Mouse (Mus musculus) liver, adult 2 months (tissue): ENCODE results near the gene 1110008P14Rik. TPM values are rescaled to one million over a fixed set of nuclear protein-coding genes. Genes with fewer than 3 reads are reported as not detected.
"Not testable (repeated sequence)": the region's sequence is repeated elsewhere in the genome, so short reads cannot be mapped to it uniquely, and the experiment has no call there.

Source experiments
- DNase-seq: peaks from one replicate; pipeline ENCODE4 v3.0.0-alpha.2; 2011; ENCODE audit warnings: low read depth, low spot score; ENCODE audit errors: extremely low read depth
- H3K27ac ChIP-seq: fragments of 200-500 bp; replicated peaks from 2 replicates; pipeline ENCODE4 v1.5.1; 2012; ENCODE audit warnings: low read depth, mild to moderate bottlenecking, control low read depth, inconsistent platforms, low read length; ENCODE audit not compliant: insufficient read depth
- H3K27me3 ChIP-seq: fragments of 200-500 bp; 2 replicates; pipeline ENCODE4 v1.6.1; 2012; ENCODE audit warnings: mild to moderate bottlenecking, moderate library complexity, low read length, inconsistent platforms; ENCODE audit not compliant: control insufficient read depth, insufficient read depth
- H3K36me3 ChIP-seq: fragments of 200-500 bp; 2 replicates; pipeline ENCODE4 v1.6.1; 2012; ENCODE audit warnings: low read length, inconsistent platforms; ENCODE audit not compliant: control insufficient read depth, insufficient read depth
- H3K4me1 ChIP-seq: fragments of 200-500 bp; 2 replicates; pipeline ENCODE4 v1.6.1; 2011; ENCODE audit warnings: low read length; ENCODE audit not compliant: control insufficient read depth, insufficient read depth
- H3K4me3 ChIP-seq: fragments of 200-500 bp; 2 replicates; pipeline ENCODE4 v1.5.1; 2011; ENCODE audit warnings: low read depth, mild to moderate bottlenecking, control low read depth, low read length, moderate library complexity; ENCODE audit not compliant: insufficient read depth
- H3K79me2 ChIP-seq: fragments of 200-500 bp; 2 replicates; pipeline ENCODE4 v1.6.1; 2012; ENCODE audit warnings: inconsistent platforms, mild to moderate bottlenecking, low read length, moderate library complexity; ENCODE audit not compliant: control insufficient read depth, insufficient read depth
- H3K9ac ChIP-seq: fragments of 200-500 bp; 2 replicates; pipeline ENCODE4 v1.6.1; 2012; ENCODE audit warnings: low read depth, mild to moderate bottlenecking, control low read depth, inconsistent platforms, low read length
- CTCF ChIP-seq: fragments of 200-500 bp; IDR thresholded peaks from 2 replicates; pipeline ENCODE4 v1.5.1; 2011; ENCODE audit warnings: low read depth, low read length, control low read depth
- POLR2A ChIP-seq: fragments of 200-500 bp; IDR thresholded peaks from 2 replicates; pipeline ENCODE4 v1.6.1; 2011; ENCODE audit warnings: low read length, control low read depth; ENCODE audit not compliant: insufficient read depth; ENCODE audit errors: extremely low read depth
- WGBS: fragments of 180-500 bp; shearing (Covaris S2); methylation state at CpG from one replicate; pipeline ENCODE4 v1.1.7; 2018; 5-methylcytosine and 5-hydroxymethylcytosine counted together
- polyA plus RNA-seq: library from polyadenylated mRNA; depleted of rRNA; stranded (reverse); fragments of >200 nt; gene quantifications from 2 replicates; pipeline ENCODE4 v1.2.3, GENCODE M21; 2012
- total RNA-seq: library from RNA; depleted of rRNA; stranded (reverse); fragments of >200 nt; gene quantifications from 2 replicates; pipeline ENCODE4 v1.2.3, GENCODE M21; 2014

1110008P14Rik gene
- total and polyA plus RNA-seq, 2 experiments: 32.5 to 103 TPM

DNA sequence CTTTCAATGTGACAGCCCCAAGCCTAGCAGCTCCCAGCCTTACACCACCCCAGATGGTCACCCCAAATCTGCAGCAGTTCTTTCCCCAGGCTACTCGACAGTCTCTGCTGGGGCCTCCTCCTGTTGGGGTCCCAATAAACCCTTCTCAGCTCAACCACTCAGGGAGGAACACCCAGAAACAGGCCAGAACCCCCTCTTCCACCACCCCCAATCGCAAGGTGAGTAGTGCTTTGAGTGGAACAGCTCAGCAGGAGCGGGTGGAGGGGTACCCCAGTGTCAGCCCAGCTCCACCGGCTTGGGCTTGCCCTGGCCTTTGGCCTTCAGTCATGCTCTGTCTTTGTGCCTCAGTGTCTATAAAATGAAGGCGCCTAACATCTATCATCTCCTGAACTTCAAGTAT lies 14.4 kb downstream of the 1110008P14Rik start:
- no peak overlapping the region for H3K9ac ChIP-seq
- peaks cover 3% of the 10 kb centered on the region; the same call in 1 of the 2 replicates for H3K4me1 ChIP-seq
- no peak for TF ChIP-seq POLR2A
- TF ChIP-seq CTCF: no peak
- no peaks in the 10 kb centered on the region for H3K27me3 ChIP-seq
- WGBS: 96% methylated on average over 5 of the region's 5 CpGs
- H3K36me3 ChIP-seq: peaks cover 4% of the 10 kb centered on the region; the same call in 1 of the 2 replicates
- no peak for DNase-seq
- H3K4me3 ChIP-seq: no peak overlapping the region
- H3K27ac ChIP-seq: no peak overlapping the region
- peaks cover 3% of the 10 kb centered on the region; the same call in 1 of the 2 replicates for H3K79me2 ChIP-seq

DNA sequence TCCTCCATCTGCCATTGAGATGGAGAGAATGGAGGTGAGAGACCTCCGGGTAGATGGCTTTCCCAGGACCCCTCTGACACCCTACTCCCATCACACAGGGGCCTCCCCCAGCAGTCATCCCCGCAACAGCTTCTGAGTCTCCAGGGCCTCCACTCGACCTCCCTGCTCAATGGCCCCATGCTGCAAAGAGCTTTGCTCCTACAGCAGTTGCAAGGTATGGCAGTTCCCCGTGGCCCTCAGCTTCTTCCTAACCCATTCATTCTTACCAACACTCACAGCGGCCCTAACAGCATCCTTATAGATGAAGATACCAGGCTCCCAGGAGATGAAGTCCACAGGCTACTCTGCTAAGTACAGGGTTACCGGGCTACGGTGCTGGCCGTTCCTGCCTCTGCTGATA lies 17.6 kb downstream of the 1110008P14Rik start:
- no peak overlapping the region for H3K9ac ChIP-seq
- H3K4me3 ChIP-seq: no peak overlapping the region
- peaks cover 4% of the 10 kb centered on the region; the same call in 1 of the 2 replicates for H3K36me3 ChIP-seq
- no peaks in the 10 kb centered on the region for H3K27me3 ChIP-seq
- H3K79me2 ChIP-seq: peaks cover 3% of the 10 kb centered on the region; the same call in 1 of the 2 replicates
- DNase-seq: no peak
- H3K27ac ChIP-seq: no peak overlapping the region
- no peak for TF ChIP-seq CTCF
- no peak for TF ChIP-seq POLR2A
- H3K4me1 ChIP-seq: peaks cover 7% of the 10 kb centered on the region; the same call in 1 of the 2 replicates
- WGBS: 86% methylated on average over 8 of the region's 8 CpGs

- TF ChIP-seq POLR2A: no peak
- no peak for TF ChIP-seq CTCF
- Histone ChIP-seq H3K4me3 (peak overlapping the region; percentile 89), H3K79me2 (peaks cover 3% of the 10 kb centered on the region; the same call in 1 of the 2 replicates), H3K9ac (peak overlapping the region; percentile 85), H3K36me3 (peaks cover 4% of the 10 kb centered on the region; the same call in 1 of the 2 replicates), H3K27me3 (no peaks in the 10 kb centered on the region), H3K4me1 (peaks cover 7% of the 10 kb centered on the region; the same call in 1 of the 2 replicates), H3K27ac (peak overlapping the region; percentile 95)
- whole genome bisulfite sequencing: 9% methylated on average over 19 of the region's 19 CpGs
- DNase-seq: peak; percentile 72
Measured at GRCm38 (mm10) chr2:32363376-32364106, 18.2 kb downstream of the 1110008P14Rik start.

- Histone ChIP-seq H3K79me2 (peaks cover 3% of the 10 kb centered on the region; the same call in 1 of the 2 replicates), H3K4me1 (peaks cover 7% of the 10 kb centered on the region; the same call in 1 of the 2 replicates), H3K4me3 (peak overlapping the region; percentile 89), H3K27me3 (no peaks in the 10 kb centered on the region), H3K27ac (peak overlapping the region; percentile 95), H3K9ac (peak overlapping the region; percentile 85), H3K36me3 (peaks cover under 1% of the 10 kb centered on the region; the same call in 1 of the 2 replicates)
- peak; percentile 89 for TF ChIP-seq CTCF
- TF ChIP-seq POLR2A: peak; percentile 58
- WGBS: under 1% methylated on average over 53 of the region's 53 CpGs
- DNase-seq: peak; percentile 86
Measured at GRCm38 (mm10) chr2:32362817-32363340, 18.9 kb downstream of the 1110008P14Rik start.

- H3K4me1 ChIP-seq, H3K27me3 ChIP-seq, H3K36me3 ChIP-seq, H3K79me2 ChIP-seq: not testable (repeated sequence)
- DNase-seq: peak; percentile 32
- Histone ChIP-seq H3K9ac (peak overlapping the region; percentile 85), H3K27ac (peak overlapping the region; percentile 95), H3K4me3 (peak overlapping the region; percentile 89)
- WGBS: 18% methylated on average over 5 of the region's 5 CpGs
Measured at GRCm38 (mm10) chr2:32362274-32362673, 19.5 kb downstream of the 1110008P14Rik start.
